Mouse (Mus musculus): ENCODE results near the gene Bri3.

DNA sequence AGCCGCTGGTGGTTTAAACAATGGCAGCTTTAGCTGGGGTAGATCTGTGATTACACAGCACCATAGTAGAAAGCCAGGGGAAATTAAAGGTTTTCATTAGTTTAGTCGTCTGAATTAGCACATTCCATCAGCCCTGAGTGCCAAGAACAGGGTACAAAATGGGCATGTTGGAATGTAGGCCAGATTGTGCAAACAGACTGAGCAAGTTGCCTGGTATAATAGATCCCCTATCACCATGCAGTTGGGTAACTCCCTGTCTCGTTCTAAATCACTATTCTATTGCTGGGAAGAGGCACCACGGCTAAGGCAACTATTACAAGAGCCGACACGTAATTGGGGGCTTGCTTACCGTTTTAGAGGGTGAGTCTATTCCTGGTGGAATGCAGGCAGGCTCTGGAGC is 9.5 kb upstream of the Bri3 start:
- TF ChIP-seq CTCF (conservative IDR thresholded peaks at IDR 0.05; ENCODE audit: insufficient read depth, insufficient read length, low read depth, low read length) (no peak), POLR2A (IDR thresholded peaks at IDR 0.05; ENCODE audit: low read depth, low read length) (no peak)
